Mouse (Mus musculus): Measurements from ENCODE around the gene Akap5. TPM values are rescaled to one million over a fixed set of nuclear protein-coding genes. Genes with fewer than 3 reads are reported as not detected.

The Akap5 gene
- total RNA-seq, 2 experiments from 2014 or later, result 4.6 to 7.0 TPM

DNA sequence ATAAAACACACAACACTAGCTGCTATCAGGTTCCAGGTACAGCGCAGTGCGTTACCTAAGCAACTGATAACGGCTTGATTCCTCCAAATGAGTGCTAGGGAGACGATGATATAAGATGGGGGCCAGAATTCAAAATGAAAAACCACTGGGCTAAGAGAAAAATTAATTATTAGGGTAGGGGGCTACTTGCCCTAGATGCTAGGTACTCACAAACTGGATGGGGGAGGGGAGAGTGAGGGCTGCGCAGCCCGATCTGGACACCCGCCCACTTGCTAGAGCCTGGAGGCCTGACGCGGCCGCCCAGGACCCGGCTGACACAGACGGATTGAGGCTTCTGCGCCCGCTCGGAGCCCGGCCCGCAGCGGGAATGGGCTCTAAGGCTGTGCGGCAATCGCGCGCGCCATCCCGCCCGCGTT, 44.1 kb downstream of the Akap5 start:
- DNase-seq, result peak; percentile 73

DNA sequence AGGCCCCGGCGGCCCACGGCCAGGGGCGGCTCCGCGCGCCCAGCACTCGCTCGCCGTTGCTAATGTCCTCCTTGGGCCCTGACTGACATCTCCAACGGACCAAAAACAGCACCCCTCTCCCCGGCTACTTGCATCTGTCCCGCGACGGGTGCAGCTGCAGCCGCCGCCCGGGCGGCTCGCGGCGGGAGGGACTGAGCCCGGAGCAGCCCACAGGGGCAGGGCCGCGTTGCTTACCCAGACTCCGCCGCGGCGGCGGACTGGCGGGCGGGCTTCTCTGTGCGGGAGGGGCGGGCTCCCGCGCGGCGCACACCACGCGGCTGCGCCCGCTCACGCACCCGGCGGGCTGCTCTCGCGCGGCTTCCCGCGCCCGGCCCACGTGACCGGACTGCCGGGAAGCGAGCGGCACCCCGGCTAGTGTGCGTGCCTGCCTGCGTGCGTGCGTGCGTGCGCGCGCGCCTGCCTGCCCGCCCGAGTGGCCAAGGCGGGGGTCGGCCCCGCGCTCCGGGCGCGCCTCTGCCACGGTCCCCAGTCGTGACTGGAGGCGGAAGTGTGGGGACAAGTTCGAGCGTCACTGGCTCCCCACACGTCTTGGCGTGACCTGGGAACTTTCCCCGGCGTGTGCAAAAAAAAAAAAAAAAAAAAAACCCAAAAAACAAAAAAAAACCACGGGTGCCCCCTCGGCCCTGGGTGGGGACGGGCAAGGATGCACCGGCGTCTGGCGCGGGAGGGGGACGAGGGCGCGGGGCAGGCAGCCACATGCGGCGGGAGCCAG, 44.7 kb downstream of the Akap5 start, which contains the start of gene Zbtb25:
Zbtb25 (minus strand) TSS at position 397 of the 772 bp plus-strand sequence.
- DNase-seq, result peak; percentile 91

DNA sequence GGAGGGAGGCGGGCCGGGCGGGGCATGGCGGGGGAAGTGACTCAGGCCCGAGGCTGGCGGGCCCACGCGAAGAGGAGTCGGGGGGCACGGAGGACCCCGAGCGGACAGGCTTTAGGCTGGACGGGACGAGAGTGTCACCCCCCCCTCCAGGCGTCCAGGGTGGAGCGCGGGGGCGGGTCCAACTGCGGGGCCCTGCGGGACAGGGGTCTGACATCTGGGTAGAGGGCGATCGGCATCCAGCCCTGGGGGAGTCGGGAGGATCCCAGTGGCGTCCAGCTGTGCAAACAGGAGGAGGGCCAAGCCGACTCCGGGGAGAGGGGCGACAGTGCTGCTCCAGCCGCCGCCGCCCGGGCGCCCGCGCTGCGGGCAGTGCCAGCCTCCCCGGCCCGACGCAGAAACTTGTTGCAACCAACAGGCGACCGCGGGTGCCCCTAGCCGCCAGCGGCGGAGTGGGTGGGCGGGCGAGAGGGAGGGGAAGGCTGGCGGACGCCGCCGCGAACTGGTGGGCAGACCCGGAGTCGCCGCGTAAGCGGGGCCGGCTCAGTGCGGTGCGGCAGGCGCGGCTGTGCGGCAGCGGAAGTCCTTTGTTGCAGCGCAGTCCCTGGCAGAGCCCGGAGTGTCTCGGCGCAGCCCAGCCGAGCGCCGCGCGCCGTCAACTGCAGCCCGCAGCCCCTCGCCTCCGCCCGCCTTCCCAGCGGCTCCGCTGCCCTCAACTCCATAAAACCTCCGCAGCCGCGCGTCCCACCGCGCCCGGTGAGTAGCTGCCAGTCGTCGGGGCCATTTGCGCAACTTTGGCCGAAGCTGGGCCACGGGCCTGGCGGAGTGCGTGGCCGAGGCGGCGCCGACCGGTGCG, 45.5 kb downstream of the Akap5 start, which contains the start of gene Zbtb1:
Zbtb1 (plus strand) TSS at position 289 of the 853 bp plus-strand sequence.
- DNase-seq, result peak; percentile 88

DNA sequence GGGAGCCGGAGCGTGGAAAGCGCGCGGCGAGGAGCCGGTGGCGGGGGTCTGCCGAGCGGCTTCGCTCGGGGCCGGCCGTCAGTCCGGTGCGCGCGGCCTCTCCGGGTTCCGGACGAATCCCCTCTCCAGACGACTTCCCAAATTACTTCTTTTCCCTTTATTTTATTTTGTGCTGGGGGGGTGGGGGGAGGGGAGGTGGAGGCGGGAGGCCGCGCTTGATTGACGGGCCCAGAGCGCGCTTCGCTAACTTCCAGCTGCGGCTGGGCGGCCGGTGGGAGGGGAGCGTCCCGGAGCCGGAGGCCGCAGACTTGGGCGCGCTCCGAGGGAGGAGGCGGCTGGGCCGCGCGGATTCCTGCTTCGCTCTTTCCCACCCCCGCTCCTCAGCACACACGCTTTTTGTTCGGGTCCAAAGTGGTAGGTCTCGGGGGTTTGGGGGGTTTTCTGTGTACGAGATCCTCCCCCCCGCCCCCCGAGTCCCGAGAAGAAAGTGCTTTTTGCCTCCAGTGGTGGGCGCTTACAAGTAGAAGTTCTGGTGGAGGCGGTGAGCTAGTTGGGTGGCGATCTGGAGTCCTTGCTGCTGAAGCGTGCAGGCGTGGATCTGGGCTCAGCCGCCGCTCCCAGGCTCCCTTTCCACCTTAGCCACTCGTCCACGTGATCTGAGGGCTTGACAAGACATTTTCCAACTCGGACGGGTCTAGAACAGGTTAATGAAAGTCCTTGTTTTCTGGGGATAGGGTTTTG, 46.3 kb downstream of the Akap5 start:
- peak; percentile 88 for DNase-seq

DNA sequence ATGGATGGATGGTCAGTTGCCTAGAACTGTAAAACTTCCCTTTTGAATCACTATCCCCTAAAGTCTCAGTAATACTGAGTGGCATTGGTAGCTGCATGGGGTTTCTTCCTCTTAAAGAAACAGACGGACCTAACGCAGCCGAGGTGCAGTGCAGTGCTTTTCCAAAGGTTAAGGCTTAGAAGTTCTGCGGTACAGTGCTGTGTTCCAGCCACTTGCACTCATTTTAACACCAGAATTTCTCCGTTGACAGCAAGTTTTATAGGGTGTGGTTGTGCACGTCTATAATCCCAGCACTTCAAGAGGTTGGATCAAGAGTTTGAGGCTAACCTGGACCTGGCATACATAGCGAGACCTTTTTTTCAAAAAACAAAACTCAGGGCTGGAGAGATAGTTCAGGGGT, 47.4 kb downstream of the Akap5 start:
- DNase-seq, result no peak

DNA sequence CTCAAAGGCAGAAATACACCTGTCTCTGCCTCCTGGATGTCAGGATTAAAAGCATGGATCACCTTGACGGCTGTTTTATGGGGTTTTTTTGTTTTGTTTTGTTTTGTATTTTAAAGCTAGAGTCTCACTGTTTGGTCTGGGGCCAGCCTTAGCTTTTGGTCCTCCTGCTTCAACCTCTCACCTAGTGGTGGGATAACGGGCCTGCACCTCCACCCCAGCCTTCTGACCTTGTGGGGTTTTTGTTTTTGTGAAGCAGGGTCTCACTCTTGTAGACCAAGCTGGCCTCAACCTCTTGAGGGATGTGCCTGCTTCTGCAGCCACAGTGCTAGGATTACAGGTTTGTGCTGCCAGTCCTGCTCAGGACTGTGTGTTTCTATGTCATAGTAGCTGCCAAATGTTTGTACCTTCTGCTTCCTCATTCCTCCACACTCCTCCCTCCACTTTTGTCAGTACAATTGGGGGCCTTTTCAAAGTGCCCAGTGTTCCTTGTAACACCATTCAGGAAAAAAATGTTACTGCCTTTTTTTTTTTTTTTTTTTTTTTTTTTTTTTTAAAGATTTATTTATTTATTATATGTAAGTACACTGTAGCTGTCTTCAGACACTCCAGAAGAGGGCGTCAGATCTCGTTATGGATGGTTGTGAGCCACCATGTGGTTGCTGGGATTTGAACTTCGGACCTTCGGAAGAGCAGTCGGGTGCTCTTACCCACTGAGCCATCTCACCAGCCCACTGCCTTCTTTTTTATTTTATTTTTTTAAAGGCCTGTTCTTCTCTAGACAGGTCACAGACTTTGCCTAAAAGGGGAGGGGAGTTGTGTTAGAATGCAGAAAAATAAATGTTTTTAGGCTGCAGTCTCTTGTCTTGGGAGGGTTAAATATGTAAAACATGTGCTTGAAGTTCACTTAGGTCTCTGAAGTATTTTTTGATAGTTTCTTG, 48.5 kb downstream of the Akap5 start:
- no peak for DNase-seq

DNA sequence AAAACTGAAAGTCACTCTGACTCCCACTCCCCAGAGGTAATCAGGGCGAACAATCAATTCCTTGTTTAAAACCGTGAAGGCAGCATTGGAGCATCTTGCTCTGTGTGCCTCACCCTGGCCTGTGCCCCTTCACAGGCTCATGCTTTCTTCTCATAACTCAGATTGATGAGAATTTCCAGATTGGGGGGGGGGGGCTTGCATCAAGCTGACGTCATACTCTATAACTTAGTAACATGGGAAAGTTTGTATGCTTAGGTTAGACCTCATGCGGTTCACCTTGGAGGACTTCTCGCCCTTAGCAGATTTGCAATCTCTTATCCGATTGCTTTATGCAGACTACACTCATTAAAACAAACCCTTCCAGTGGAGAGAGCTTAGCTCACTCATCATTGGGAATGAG, 49.3 kb downstream of the Akap5 start:
- DNase-seq, result no peak

DNA sequence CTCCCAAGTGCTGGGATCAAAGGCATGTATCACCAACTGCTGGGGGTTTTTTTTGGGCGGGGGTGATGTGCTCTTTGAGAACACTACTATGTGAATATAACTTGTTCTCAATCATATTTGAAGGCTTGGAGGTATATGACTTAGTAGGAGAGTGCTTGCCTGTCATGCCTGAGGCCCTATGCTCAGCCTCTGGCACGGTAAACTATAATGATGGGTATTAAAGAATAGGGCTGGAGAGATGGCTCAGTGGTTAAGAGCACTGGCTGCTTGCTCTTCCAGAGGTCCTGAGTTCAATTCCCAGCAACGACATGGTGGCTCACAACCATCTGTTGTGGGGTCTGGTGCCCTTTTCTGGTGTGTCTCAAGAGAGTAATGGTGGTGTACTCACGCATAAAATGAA, 50.2 kb downstream of the Akap5 start:
- no peak for DNase-seq

DNA sequence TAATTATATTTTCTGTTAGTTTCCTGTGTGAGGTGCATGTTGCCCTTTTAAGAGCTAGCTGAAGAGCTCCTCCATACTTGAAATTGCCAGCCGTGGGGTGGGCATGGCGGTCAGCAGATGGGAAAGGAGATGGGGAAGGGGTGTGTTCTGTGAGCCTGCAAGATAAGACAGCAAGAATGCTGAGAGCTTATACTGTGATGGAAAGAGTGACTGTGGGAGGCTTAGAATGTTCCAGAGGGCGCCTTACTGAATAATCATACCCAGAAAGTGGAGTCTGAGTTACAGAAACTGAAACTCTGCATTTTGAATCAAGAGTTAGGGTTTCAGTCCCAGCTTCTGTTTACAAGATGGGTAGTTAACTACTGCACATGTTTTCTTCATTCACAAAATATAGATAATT, 50.8 kb downstream of the Akap5 start:
- no peak for DNase-seq

DNA sequence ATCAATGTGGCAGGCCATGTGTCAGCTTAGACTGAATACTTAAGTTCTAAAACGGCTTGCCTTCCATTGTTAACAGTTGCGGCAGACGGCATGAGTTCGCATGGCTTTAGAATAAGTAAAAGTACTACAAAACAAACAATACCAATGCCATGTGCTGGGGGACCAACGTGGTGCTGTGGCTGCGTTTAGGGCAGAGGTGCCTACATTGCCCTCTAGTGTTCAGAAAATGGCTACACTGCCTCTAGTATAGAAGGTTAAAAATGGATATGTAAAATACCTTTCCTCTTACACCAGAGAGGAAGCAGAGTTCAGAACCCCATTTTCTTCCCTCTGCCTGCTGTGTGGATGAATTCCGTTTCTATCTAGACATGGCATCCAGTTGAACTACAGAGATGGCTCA, 52.0 kb downstream of the Akap5 start:
- peak; percentile 31 for DNase-seq

DNA sequence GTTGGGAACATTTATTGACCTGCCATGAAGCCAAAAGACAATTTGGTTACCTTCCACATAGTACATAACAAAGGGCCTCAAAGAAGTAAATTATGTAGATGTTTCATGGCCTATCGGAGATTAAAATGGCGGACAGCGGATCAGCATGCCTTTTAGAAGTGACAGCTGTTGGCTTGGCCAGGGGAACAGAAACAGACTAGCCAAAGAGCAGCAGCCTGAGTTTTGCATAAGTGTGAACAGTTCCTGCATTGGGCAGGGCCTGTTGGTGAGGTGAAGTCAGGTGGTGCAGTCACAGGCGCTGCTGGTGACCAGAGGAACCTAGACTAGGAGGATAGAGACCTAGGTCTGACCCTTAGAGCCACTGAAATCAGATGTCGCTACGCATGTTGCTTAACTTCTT, 52.4 kb downstream of the Akap5 start:
- DNase-seq, result no peak

DNA sequence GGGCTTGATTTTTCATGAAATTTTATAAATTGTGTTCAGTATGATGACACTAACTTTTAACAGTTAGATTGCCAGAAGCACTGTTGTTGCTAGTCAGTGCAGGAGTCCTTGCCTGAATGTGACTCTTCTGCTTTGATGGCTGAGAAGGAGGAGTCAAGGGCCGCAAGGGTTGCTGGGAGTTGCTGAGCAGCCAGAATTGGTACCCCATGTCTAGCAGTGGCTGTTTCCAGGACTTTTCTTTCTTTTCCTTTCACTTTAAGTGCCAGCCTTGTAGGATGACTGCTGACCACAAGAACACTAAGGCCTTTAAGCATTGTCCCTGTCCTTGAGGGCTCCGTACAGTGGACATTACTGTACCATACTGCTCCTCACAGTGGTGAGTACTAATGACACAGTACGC, 53.0 kb downstream of the Akap5 start:
- DNase-seq, result peak; percentile 50

DNA sequence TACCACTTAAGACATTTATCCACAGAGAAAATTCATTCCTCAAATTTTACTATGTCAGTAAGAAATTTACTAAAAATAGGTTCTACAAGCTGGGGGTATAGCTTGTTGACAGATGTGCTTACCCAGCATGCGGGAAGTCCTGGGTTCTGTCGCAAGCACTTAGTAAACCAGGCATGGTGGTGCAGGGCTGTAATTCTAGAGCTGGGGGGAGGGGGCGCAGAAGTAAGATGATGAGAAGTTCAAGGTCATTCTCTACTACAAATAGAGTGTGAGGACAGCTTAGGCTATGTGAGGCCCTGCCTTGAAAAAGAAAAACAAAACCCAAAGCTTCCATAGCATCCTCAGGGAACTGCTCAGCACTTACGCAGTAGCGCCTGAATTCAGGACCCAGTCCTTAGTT, 53.9 kb downstream of the Akap5 start:
- DNase-seq, result peak; percentile 25

DNA sequence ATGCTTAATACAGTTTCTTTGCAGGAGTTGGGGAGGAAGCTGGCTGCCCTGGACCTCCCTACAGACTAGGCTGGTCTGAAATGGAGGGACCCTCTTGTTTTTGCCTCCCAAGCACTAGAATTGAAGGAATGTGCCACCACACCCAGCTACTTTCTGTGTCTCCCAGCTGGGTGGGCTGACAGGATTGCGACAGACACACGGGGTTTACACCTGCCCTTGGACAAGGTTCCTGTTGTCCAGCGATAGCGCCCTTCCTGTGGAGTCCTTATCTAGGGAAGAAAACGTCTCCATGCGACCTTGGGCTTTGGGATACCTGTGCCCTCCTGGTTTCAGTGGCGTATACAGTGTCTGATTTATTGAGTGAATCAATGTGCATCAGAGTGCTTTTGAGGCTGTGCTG, 55.5 kb downstream of the Akap5 start:
- no peak for DNase-seq

Other genes with a start within 250 kb of the Akap5 start
- not detected for gene Esr2, start 147.6 kb upstream of the Akap5 start, total RNA-seq (2021)
- not detected for gene Tex21, start 78.1 kb upstream of the Akap5 start, total RNA-seq (2021)
- 10 to 100 TPM; 51.5 to 52.5 TPM for gene Mthfd1, start 69.6 kb upstream of the Akap5 start, total RNA-seq (2021)
- gene Zbtb25, start 44.7 kb downstream of the Akap5 start, total RNA-seq (2021), result 10 to 100 TPM in 1 of 2 experiments, 1 to 10 TPM in 1; 8.7 to 15.9 TPM
- gene Zbtb1, start 45.4 kb downstream of the Akap5 start, total RNA-seq (2021), result 1 to 10 TPM; 5.7 to 7.2 TPM
- gene Hspa2, start 79.3 kb downstream of the Akap5 start, total RNA-seq (2021), result 10 to 100 TPM; 16.7 to 18.6 TPM
- gene Ppp1r36, start 92.6 kb downstream of the Akap5 start, total RNA-seq (2021), result under 1 TPM in 1 of 2 experiments, not detected in 1; 0.45 TPM
- 10 to 100 TPM; 21.1 to 22.0 TPM for gene Plekhg3, start 206.0 kb downstream of the Akap5 start, total RNA-seq (2021)

Data from adrenal gland, postnatal 10 days (tissue).